Mouse (Mus musculus) small intestine, adult 2 months (tissue): Measurements from ENCODE around the gene Wnt1.

Experiments used
- CTCF ChIP-seq: fragments of 200-500 bp; IDR thresholded peaks from 2 replicates; pipeline ENCODE4 v1.5.1; 2012; ENCODE audit warnings: low read depth, mild to moderate bottlenecking, control low read depth, inconsistent platforms, low read length, moderate library complexity, mixed read lengths; ENCODE audit not compliant: insufficient replicate concordance, insufficient read length; ENCODE audit errors: extremely low read depth
- POLR2A ChIP-seq: fragments of 200-500 bp; IDR thresholded peaks from 2 replicates; pipeline ENCODE4 v1.6.1; 2012; ENCODE audit warnings: low read depth, mild to moderate bottlenecking, control low read depth, inconsistent platforms, low read length, moderate library complexity

DNA sequence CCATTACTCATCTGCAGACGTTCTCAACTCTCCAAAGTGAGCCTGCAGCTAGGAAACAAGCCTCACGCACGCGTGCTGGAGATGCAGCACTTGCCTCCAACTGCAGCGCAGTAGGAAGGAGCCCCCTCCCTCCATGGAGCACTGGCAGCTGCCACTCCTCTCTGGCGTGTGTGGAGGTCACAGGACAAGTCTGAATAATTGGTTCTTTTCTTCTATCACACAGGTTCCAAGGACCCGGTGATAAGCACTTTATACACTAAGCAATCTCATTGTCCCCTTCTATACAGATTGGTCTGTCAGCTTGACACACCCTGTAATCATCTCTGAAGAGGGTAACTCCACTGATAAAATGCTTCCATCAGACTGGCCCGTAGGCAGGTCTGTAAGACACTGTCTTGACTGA is 36.6 kb upstream of the Wnt1 start:
- TF ChIP-seq CTCF (no peak), POLR2A (no peak)
